Mouse (Mus musculus) testis, adult 10 weeks (tissue): Measurements from ENCODE around the gene Cbln1. TPM values are rescaled to one million over a fixed set of nuclear protein-coding genes. Genes with fewer than 3 reads are reported as not detected.

Experiments
- polyA plus RNA-seq: library from polyadenylated mRNA; stranded (reverse); fragments of 350-450 nt; fragmentation: Illumina TruSeq; extraction: RNeasy Lipid Tissue Mini Kit (QIAGEN cat#74804); gene quantifications from one replicate; pipeline ENCODE4 v1.2.3, GENCODE M21; 2014; ENCODE audit warnings: low read depth, low replicate concordance

The Cbln1 gene
- polyA plus RNA-seq: 1.2 TPM

GRCm38 (mm10) chr8:87472271-87473236 lies at the start of gene Cbln1:
Gene Cbln1 (minus strand): TSS chr8:87472609.

Other genes with a start within 250 kb of the Cbln1 start
- gene 4933402J07Rik, start 91.2 kb upstream of the Cbln1 start, polyA plus RNA-seq: 210 TPM